Mouse (Mus musculus): ENCODE data around the gene 1700017D01Rik.

Gene 1700017D01Rik

GRCm38 (mm10) chr19:11048009-11048408 lies 82.7 kb downstream of the 1700017D01Rik start:
- no peak for DNase-seq (ENCODE audit: low spot score)
